Mouse (Mus musculus) embryonic stem cell, embryonic (primary cell): ENCODE measurements around the gene Gm43951.

Experiments used
- CTCF ChIA-PET, 4 experiments: fragments of 300-600 bp in 2 of 4; fragments of 350-600 bp in 2 of 4; sonication (Branson Sonifier 250); formaldehyde crosslinking; loops; one replicate each; lab custom pipeline; 2022; ENCODE audit warnings: inconsistent platforms in 2 of 4; lab: Charles Lee
- POLR2A ChIA-PET, 4 experiments: fragments of 300-600 bp in 2 of 4; fragments of 350-600 bp in 2 of 4; sonication (Branson Sonifier 250); formaldehyde crosslinking; loops; one replicate each; lab custom pipeline; 2022; ENCODE audit warnings: antibody characterized with exemption in 4 of 4, inconsistent platforms in 1 of 4; lab: Charles Lee

The Gm43951 gene

DNA sequence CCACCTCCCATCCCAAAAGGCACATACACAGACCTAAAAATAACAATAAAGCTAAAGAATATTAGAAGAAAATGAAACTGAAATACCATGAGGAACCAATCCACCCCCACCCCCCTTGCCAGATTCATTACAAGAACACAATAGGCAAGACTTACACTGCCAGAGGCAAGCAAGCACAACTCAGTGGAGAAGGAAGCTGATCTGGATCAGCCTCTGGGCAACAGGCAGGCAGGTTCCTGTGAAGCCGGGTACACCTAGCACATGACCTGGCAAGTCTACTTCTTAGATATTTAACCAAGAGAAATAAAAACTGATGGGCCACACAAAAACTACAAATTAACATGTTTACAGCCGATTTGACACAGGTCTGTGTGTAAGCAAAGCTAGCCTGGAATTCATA is 43.4 kb downstream of the Gm43951 start:
- ChIA-PET CTCF (interaction anchor here in 2 of 4 experiments (0.6 to 0.7 kb wide), 2 partner anchors 97 to 377 kb away, joined by 4 to 8 read pairs; no protein-coding TSS in a partner anchor), POLR2A (interaction anchor here in 3 of 4 experiments (0.6 kb wide), 3 partner anchors 13 to 112 kb away, joined by 4 to 6 read pairs (median 5); no protein-coding TSS in a partner anchor)

DNA sequence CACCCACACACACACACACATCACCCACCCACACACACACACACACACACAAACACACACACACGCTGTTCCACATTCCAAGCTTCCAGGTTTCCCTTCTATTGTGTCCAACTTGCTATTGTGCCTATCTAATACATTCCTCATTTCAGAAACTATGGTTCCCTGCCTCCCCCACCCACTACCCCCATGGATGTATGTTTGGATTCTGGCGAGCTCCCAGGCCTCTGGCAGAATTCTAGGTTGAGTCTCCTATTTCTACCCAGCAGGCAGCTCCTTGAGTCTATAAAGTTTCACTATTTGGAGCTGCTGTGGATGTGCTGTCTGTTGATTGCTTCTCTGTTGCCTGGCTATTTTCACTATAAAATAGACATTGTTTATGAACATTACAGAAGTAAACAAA is 50.0 kb downstream of the Gm43951 start:
- ChIA-PET POLR2A (interaction anchor here in 1 of 4 experiments (2.1 kb wide), 1 partner anchor 12 kb away, joined by 5 read pairs; no protein-coding TSS in a partner anchor), CTCF (interaction anchor here in 3 of 4 experiments (1.2 to 2.7 kb wide), 4 partner anchors 11 to 104 kb away, joined by 3 to 8 read pairs (median 6); no protein-coding TSS in a partner anchor)

DNA sequence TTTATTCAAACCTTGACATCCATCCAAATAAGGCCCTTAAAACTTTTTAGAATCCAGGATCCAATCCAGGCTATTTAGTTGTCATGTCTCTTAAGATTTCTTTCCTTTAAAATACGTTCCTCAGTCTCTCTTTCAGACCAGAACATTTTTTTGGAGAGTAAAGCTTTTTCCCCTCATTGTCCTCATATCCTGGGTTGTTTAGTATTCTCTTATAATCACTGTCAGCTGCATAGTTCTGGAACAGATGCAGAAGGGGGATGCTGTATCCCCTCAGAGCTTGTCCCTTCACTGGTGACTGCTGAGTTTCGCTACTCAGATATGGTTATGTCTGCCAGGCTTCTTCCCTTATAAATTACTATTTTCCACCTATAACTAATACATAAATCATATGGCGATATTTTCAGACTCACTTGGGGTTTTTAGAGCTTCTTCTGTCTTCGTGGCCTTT is 50.6 kb downstream of the Gm43951 start:
- POLR2A ChIA-PET, result no interaction called here
- CTCF ChIA-PET, result interaction anchor here (1.0 to 2.7 kb wide), 7 partner anchors 11 to 103 kb away, joined by 3 to 8 read pairs (median 4); no protein-coding TSS in a partner anchor

DNA sequence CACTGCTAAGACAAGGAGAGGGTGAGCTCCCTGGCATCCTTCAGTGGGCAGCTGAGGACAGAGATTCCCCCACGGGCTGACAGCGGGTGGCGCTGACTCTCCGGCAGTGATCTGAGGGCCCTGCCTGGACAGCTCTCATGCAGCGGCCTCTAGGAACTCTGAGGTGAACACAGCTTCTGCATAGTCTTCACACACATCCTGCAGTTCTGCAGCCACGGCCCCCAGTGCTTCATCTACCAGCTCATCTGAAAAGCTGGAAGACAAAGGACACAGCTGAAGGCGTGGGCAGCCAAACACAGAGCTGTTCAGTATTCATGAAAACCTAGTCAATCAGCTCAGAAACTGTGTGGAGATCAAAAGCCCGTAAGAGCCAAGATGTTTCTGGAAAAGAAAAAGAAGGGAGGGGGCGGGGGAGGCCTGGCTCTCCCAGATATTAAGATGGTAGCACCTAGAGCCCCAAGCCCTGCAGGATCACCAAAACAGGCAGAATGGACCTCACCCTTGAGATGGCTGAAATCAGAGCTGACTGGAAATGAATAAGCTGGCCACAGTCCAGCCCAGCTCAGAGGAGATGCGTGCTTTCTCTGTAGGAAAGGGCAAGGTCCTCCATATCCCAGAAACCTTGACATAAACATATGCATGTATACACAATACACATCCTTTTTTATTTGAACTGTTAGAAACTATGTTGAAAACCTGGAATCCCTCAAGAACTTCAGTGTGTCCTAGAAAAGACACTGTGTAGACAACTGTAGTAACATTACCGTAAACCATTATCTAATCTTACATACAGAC is 51.3 kb downstream of the Gm43951 start:
- CTCF ChIA-PET, result interaction anchor here (0.6 to 2.7 kb wide), 8 partner anchors 10 to 477 kb away, joined by 3 to 8 read pairs (median 4); no protein-coding TSS in a partner anchor
- POLR2A ChIA-PET, result no interaction called here
